Mouse (Mus musculus) spleen, postnatal 36 days (tissue): ENCODE results near the gene Pde4b.

Source experiments
- DNase-seq, 2 experiments: peaks; one replicate each; pipeline ENCODE4 v3.0.0; 2022; ENCODE audit warnings: low spot score in 2 of 2, mixed read lengths in 1 of 2

Pde4b gene

DNA sequence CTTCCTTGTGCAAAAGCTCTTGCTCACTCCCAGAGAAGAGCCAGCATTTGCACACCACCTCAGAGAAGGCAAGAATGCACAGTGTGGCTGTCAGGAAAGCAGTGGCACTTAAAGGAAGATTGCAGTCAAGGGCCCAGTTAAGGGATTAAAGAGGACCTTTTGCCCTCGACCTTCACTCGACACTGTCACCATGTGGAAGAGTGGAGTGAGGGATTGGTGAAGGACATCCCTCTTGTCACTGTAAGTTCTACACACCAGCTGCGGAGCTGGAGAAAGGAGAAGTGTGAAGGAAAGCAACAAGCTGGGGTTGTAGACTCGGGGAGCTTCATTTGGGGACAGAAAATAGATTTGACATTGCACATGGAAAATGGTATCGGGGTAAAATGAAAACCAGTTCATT is 89.9 kb downstream of the Pde4b start:
- no peak for DNase-seq

DNA sequence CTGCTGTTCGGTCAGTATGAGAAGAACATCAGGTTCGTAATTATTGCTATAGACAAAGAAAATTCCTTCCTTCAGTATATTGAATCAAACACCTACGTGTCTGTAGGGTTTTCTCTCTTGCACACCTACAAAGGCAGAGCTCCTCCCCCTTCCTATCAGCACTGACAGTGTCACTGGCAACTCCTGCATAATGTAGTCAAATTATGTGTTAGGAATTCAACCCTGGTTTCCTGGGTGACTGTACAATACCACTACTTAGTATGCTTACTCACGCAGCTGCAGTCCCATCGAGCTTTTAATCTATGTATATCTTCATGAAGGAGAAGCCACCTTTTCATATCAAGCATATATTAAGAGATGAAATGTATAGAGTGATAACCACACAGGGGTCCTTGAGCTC is 99.5 kb downstream of the Pde4b start:
- DNase-seq, result no peak

DNA sequence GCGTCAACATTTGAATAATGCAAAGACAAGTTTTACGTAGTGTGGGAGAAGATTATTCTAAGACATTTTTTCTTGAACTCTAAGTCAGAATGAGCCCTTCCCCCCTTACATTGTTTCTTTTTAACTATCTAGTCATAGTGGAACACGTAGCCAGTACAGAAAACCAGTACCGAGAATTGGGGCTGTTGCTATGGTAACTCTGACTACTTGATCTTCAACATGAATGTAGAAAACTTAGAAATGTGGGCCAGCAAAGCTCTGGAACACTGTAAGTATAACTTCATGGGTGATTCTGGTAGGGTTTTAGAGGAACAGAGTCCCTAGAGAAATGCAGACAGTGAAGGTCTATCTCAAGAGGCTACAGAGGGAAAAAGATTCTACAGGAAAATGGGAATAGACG is 110.4 kb downstream of the Pde4b start:
- no peak for DNase-seq

DNA sequence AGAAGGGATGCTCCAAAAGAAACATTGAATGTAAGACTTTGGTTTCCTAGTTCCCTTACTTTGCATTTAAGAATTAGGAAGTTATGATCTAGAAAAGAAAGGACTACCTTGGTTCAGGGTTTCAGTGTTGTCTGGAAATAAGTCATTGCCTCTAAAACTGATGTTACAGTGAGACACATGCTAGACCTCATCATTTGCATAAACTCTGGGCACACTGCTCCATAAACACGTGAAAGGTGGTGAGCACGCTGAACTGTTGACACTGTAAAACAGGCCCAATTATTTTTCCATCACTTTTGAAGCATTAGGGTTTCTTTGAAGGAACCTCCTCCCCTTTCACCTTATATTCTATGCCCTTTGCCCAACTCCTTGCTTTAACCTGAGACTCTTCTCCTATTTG is 122.4 kb downstream of the Pde4b start:
- no peak for DNase-seq

DNA sequence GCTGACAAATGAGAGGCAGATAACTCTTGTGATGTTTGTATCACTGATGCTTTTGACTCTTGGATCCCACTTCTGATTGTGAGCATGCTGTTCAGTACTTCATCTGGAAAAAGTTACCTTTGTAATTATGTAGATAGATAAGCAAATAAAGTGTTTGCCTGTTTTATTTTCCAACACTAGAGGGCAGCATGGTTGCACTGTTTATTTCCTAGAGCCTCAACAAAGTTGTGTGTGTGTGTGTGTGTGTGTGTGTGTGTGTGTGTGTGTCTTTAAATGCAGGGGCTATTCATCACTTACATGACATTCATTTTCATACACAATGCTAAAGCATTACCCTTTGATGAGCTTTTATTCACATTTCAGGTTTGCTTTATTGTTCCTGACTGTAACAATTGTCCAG is 139.4 kb downstream of the Pde4b start:
- peak in 1 of 2 experiments; percentile 2 for DNase-seq

DNA sequence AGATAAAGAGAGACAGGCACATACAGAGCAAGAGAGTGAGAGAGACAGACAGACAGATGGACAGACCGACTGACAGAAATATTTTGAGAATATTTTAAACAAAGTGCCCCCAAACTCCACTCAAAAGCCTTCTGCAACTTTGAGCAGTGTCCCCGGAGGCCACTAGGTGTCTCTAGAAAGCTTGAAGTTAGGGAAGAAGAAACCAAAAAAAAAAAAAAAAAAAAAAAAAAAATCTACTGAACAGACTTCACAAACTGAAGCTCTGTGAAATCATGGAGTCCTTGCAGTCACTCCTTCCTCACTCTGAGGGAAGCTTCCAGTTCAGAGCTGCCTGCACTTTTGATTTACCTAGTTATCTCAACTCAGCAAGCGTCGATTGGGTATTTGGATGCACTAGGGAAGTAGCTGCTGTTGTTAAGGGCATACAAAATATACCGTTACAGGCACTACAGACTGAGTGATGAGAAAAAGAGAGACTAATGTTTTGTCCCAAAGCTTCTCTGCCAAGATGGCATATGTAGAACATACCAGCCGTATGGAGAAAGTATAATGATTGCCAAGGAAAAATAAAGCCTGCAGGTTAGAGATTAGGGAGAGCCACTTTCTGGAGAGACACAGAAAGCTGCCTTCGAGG is 141.7 kb downstream of the Pde4b start:
- no peak for DNase-seq

DNA sequence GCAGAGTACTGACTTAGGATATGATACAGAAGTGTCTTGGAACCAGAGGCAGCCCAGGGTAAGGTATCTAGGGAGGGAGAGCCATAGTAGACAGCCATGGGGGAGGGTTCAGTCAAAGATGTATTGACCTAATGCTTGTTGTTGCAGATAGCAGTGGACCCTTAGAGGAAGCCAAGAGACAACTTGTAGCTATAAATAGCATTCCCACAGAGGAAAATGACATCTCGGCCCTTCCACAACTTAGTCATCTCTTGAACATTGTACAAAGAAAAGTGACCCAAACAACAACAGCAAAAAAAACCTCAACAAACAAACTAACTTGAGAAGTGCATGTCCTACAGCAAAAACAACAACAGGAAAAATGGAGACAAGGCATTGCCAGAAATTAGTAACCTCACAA is 143.6 kb downstream of the Pde4b start:
- DNase-seq, result no peak

DNA sequence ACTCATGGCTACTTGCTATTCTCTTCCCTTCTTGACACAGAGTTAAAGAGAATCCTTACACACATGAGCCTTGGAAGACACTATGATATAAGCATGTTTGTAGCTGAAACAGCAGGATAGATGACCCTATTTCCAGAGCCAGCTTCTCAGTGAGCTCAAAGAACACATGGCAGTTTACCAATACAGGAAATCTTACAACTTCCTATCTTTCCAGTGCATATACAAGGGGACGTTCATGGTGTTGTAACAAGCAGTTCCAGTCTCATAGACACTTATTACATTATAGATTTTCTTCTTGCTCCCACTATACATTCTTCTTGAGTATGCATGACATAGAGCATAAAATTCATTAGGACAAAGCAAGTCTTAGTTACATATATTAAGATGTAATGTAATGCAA is 146.3 kb downstream of the Pde4b start:
- DNase-seq, result no peak

DNA sequence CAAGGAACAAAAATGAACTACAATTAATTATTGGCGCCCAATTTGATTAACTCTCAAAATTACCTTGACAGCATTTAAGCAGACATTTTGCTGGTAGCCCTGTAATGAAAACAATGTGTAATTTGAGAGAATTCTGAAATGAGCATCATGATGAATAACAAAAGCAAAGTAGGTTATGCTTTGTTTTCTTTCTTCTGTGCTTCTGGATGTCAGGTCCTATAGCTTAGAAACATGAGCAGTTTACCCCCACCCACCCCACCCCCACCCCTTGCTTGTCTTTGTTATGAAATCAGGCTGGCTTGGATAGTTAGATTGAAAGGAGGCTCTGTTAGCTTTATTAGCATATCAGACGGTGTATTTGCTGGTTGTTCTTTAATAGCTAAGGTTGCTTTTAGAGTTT is 147.8 kb downstream of the Pde4b start:
- no peak for DNase-seq

DNA sequence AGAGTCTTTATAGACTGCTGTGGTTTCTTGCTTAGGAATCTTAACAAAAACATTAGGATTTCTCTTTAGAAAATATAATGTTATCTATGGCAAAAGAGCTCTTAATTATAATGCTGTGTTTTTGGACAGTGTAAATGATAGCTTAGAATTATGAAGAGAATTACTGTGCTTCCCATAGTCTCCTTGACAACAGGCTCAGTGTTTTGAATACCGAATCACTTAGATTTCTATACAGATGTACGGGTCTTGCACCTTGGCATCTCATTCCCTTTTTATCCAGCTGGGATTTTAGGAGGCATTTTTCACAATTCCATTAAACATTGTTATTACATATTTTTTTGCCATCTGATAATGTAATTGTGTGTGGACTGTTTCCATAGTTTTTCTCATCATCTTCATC is 151.8 kb downstream of the Pde4b start:
- no peak for DNase-seq

DNA sequence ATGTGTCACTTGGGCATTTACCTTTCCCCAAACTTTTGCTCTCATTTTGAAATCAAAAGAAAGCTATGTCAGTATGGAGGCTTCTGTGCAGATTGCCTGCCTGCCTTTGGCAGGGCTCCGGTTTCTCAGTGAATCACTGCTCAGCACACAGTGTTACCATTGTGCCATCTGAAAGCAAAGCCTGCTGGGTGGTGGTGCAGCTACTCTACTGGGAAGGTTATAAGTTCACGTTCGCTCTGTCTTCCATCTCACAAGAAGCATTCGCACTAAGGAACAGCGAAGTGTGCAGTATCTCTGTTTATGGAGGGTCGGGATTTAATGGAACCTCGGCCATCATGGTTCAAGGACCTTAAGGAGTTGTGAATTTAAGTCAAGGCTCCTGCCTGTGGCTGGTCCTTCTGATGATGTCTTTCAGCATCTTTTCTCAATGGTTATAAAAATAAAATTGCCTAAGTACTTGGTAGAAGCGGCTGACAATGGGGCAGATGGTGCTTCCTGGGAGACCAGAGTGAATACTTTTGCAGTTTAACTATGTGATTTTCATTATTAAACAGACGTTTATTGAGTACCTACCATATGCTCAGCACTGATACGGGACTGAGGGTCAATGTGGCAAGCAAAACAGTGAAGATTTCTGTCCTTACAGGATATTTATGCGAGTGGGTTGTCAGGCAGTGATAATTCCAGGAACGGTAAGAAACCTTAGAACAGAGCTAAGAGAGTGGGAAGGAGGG is 152.5 kb downstream of the Pde4b start:
- no peak for DNase-seq

DNA sequence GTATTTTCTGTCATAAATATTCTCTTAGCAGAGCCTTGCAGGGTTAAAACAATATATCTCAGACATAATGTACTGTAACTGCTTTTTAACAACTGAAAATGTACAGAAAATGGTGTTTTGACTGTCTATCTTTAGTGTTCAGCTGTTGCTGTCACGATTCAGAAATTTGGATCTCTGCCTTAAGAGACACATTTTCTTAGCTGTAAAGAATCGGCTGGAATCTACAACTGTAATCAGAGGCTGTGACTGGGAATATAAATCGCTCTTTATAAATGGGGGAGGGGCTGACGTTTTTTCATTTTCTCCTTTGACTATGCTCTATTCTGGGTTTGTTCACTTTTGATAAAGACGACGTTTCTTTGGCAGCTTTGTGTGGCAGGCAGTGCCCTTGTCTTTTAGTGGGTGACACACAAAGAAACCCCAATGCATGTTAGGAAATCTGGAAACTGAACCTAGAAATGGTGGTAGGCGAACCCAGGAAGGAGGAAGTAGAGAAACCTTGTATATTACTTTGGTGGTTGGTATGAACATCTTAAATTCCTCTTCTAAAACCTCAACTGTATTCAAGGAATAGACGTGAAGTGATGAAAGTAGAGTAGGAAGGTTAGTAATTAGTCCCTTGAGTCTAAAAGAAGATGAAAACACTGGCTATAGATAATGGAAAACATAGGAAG is 153.5 kb downstream of the Pde4b start:
- no peak for DNase-seq

DNA sequence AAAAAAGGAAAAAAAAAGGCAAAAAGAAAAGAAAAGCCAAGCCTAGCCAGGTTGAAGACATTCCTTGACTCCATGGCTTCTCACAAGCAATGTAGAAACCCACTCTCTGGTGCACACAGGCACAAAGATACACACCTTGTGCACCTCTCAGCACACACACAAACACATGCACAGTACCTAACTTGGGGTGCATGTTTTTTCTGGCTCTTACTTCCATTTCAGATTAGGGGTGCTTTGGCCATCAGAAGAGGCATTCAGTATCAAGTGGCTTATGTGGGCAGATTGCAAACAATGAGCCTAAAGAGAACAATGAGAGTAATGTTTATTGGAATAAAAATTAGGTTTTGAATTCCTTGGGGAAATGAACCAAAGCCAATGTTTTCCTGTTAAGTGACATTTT is 166.7 kb downstream of the Pde4b start:
- no peak for DNase-seq

DNA sequence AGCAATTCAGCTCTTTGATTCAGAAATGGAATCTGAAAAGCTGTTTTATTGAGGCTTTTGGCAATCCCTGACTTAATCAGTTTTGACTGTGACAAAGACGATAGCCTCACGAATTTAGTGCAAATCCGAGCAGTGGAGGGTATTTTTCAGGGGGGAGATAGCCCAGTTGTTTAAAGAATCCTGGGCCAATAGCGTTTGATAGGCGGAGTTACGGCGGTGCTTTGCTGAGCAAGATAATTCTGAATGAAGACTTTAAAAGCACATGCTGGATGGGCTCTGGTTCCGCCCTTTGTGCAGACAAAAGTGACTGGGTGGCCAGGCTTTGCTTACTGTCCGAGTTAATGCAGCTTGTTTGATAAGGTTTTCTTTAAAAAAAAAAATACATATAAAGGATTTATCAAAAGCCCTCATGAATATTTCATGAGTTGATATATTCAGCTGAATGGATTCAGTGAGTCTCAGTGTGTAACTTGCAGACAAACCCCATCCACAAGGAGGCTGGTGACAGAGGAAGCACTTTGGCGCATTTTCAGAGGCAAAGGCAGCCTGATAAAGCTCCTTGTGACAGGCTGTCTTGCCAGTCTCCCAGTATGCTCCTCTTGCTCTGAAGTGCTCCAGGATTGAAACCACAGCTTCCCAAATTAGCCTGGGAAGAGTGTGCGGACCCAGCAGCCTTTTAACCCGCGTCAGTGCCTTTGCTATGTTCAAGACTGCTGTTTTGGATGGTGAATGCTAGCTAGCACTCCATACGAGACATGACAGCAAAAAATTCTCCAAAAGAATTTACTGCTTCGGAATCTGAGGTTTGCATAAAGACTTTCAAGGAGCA is 167.3 kb downstream of the Pde4b start:
- DNase-seq, result no peak

DNA sequence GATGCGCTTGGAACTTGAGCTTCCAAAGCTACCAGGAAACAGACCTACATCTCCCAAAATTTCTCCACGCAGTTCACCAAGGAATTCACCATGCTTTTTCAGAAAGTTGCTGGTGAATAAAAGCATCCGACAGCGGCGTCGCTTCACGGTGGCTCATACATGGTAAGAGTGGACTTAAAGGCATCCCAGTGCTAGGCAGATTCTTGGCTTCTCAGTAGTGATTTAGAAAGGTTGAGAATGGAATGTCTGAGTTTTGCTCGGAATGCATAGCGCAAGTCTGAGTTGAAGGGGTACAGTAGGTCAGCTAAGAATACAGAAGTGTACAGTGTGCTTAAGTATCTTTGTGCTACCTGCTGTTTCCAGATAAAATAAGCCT is 167.9 kb downstream of the Pde4b start:
- DNase-seq, result no peak

DNA sequence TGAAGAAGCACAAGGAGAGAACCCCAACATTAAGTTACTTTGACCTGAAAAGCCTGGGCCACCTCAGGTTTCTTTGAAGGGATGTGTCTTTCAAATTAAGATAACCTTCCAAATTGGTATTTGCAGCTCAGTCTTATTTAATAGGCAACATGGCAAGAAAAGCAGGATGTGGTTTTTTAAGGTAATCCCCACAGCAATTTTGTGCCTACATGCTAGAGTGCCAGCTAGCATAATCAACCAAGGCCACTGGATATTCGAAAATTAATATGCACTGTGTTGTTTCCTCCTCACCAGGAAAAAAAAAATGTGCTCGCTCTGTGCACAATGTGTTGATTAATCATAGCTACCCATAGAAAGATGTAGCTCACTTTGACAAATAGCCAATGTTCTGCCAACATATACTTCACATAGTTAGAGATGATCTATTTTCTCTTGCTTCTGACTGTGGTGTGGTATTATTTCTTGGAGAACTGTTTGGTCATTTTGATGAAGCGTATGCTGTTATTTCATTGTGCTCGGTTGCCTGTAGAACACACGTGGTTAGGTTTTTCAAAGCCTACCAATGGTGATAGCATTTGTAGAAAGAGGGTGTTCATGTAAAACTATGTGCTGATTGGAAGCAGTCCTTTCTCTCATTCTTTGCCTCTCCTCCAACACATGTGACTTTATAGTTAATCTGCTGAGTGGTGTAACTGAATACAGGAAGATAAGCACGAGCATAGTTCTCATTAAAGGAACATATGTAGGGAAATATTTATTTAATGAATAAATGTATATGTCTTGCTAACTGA is 169.0 kb downstream of the Pde4b start:
- no peak for DNase-seq

DNA sequence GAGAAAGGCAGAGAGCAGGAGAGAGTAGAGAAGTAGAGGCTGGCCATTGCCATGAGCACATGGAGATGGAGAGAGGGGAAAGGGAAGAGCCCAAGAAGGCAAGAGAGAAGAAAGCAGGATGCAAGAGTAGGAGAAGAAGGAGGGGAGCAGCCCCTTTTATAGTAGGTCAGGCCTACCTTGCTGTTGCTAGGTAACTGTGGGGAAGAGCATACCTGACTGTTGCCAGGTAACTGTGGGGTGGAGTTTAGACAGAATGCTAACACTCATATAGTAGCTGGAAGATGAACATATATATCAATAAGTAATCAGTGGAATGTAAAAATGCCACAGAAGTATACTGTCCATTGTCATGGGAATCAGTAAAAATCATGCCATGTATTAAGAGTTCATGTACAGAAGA is 172.9 kb downstream of the Pde4b start:
- no peak for DNase-seq

DNA sequence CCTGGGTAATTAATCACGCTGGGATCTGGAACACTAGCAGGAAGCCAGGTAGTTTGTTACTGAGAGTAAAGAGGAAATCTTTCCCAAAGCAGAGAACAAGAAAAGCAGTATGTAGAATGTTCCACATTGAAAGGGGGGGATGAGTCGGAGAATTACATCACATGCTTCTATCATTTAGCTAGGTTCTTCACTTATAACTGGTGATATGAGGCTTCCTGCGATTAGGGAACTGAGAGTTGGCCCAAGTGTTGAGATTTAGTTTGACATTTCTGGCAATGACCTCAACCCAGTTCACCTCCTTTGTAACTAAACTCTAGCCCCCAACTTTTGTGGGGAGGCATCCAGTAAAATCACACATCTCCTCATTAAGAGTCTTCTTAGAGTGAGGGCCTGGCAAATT is 185.0 kb downstream of the Pde4b start:
- DNase-seq, result no peak

DNA sequence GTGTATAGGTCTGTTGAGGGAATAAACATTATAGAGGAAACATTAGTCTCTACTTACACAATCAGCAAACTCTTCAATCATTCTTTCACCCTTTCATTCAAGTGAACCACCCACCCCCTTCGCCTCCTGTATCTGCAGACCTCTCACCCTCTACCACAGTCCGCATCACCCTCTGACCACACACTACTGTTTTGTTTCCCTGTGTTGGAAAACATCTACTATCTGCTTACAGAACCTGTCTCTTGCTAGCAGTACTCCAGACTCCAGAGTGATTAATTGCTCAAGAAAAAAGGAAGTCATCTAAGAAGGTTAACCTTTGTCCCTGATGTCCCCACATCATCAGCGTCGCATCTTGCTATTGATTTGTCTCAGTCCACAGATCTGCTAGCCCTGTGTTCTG is 185.4 kb downstream of the Pde4b start:
- DNase-seq, result no peak

DNA sequence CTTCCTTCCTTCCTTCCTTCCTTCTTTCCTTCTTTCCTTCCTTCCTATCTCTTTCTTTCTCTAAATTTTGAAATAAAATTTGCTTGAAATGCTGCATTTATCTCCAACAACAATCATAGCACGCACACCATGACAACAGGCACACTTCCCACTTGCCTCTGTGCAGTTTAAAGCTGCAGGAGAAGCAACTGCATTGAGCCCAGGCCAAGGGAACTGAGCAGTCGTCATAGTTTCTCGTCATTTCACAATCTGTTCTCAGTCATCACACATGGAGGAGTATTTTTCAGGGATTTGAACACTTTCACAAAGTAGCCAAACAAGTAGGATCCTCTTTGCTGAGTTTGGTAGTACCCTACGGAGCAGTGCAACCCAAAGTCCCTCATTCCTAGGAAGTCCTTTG is 188.4 kb downstream of the Pde4b start:
- DNase-seq, result no peak

DNA sequence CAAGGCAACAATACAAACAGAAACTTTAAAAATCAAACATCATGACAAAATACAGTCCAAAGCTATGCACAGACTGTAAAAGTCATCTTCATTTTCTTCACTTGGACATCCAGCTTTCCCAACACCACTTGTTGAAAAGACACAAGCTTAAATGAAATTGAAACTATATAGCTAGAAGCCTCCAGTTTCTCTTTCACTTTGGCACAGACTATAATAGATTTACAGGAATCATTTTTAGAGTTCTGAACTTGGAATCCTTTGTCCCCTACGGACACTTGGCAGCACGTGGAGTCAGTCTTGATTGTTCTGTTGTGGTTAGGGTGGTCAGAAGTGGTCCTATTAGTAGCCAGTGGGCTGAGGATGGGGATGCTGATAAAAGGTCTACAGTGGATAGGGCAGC is 191.6 kb downstream of the Pde4b start:
- DNase-seq, result no peak

DNA sequence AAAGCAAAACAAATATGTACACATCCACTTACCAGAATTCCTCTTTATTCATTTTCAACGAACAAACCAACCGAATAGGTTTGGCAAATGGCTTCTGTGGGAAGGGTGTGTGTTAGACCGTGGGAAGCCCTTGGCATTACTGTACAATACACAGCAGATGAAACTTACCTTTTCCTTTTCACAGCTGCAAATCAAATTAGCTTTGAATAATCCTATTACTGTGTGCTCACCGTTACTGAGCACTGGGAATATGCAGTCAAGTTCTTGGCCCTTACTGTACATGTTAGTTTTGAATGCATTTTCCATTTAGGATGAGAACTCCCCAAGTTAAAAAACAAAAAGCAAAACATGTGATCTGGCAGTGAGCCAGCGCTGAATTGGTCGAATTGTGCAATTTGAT is 199.8 kb downstream of the Pde4b start:
- DNase-seq, result no peak
